Mouse (Mus musculus): ENCODE results near the gene Poldip2. TPM values are rescaled to one million over a fixed set of nuclear protein-coding genes. Genes with fewer than 3 reads are reported as not detected.
"Not testable (repeated sequence)": the region's sequence is repeated elsewhere in the genome, so short reads cannot be mapped to it uniquely, and the experiment has no call there.

The Poldip2 gene
- total RNA-seq, 2 experiments from 2014 or later: 122 TPM

GRCm38 (mm10) chr11:78500623-78501202, 11.3 kb upstream of the Poldip2 start:
- no peak for DNase-seq (ENCODE audit: extremely low spot score in 1 of 2, low spot score in 1 of 2)

- DNase-seq (ENCODE audit: extremely low spot score in 1 of 2, low spot score in 1 of 2): no peak
These were observed 10.5 kb upstream of the Poldip2 start for GRCm38 (mm10) chr11:78501529-78501928.

- DNase-seq (ENCODE audit: extremely low spot score in 1 of 2, low spot score in 1 of 2): peak in 1 of 2 experiments; percentile 44
These were observed 8.9 kb upstream of the Poldip2 start, which contains the start of gene Sebox for GRCm38 (mm10) chr11:78502909-78503650. TSS of gene Sebox (plus strand) at chr11:78503447.

GRCm38 (mm10) chr11:78505430-78505829, 6.6 kb upstream of the Poldip2 start:
- DNase-seq (ENCODE audit: extremely low spot score in 1 of 2, low spot score in 1 of 2): no peak

GRCm38 (mm10) chr11:78509148-78509547, 2.8 kb upstream of the Poldip2 start:
- no peak for DNase-seq (ENCODE audit: extremely low spot score in 1 of 2, low spot score in 1 of 2)

- no peak for DNase-seq (ENCODE audit: extremely low spot score in 1 of 2, low spot score in 1 of 2)
These were observed 1.3 kb downstream of the Poldip2 start for GRCm38 (mm10) chr11:78513106-78513790.

- no peak for DNase-seq (ENCODE audit: extremely low spot score in 1 of 2, low spot score in 1 of 2)
These were observed 3.7 kb downstream of the Poldip2 start for GRCm38 (mm10) chr11:78515549-78516325.

GRCm38 (mm10) chr11:78518931-78519330, 6.9 kb downstream of the Poldip2 start:
- no peak for DNase-seq (ENCODE audit: extremely low spot score in 1 of 2, low spot score in 1 of 2)

GRCm38 (mm10) chr11:78521880-78522279, 9.9 kb downstream of the Poldip2 start:
- DNase-seq (ENCODE audit: extremely low spot score in 1 of 2, low spot score in 1 of 2): no peak

GRCm38 (mm10) chr11:78522481-78522997, 10.5 kb downstream of the Poldip2 start:
- DNase-seq (ENCODE audit: extremely low spot score in 1 of 2, low spot score in 1 of 2): no peak

- no peak for DNase-seq (ENCODE audit: extremely low spot score in 1 of 2, low spot score in 1 of 2)
These were observed 11.4 kb downstream of the Poldip2 start for GRCm38 (mm10) chr11:78523241-78523955.

- no peak for DNase-seq (ENCODE audit: extremely low spot score in 1 of 2, low spot score in 1 of 2)
These were observed 12.8 kb downstream of the Poldip2 start for GRCm38 (mm10) chr11:78524838-78525237.

GRCm38 (mm10) chr11:78528714-78529113, 16.7 kb downstream of the Poldip2 start:
- DNase-seq (ENCODE audit: extremely low spot score in 1 of 2, low spot score in 1 of 2): no peak

- no peak for DNase-seq (ENCODE audit: extremely low spot score in 1 of 2, low spot score in 1 of 2)
These were observed 18.0 kb downstream of the Poldip2 start for GRCm38 (mm10) chr11:78530001-78530400.

- DNase-seq (ENCODE audit: extremely low spot score in 1 of 2, low spot score in 1 of 2): no peak
These were observed 19.1 kb downstream of the Poldip2 start for GRCm38 (mm10) chr11:78531046-78531445.

- DNase-seq (ENCODE audit: extremely low spot score in 1 of 2, low spot score in 1 of 2): not testable (repeated sequence)
These were observed 19.5 kb downstream of the Poldip2 start for GRCm38 (mm10) chr11:78531515-78531914.

- no peak for DNase-seq (ENCODE audit: extremely low spot score in 1 of 2, low spot score in 1 of 2)
These were observed 22.5 kb downstream of the Poldip2 start for GRCm38 (mm10) chr11:78534516-78534915.

GRCm38 (mm10) chr11:78535376-78536079, 23.5 kb downstream of the Poldip2 start:
- no peak for DNase-seq (ENCODE audit: extremely low spot score in 1 of 2, low spot score in 1 of 2)

GRCm38 (mm10) chr11:78536080-78536689, 24.2 kb downstream of the Poldip2 start, which contains the start of the genes Tnfaip1 and Ift20:
TSS of gene Tnfaip1 (minus strand) at chr11:78536332.
TSS of gene Ift20 (plus strand) at chr11:78536361.
- DNase-seq (ENCODE audit: extremely low spot score in 1 of 2, low spot score in 1 of 2): peak; percentile 84 to 85

Measured in layer of hippocampus, postnatal 25 days (tissue).